Mouse (Mus musculus) 3134 (cell line): ENCODE results near the gene Zfp345.
"Not testable (repeated sequence)": the region's sequence is repeated elsewhere in the genome, so short reads cannot be mapped to it uniquely, and the experiment has no call there.

Experiments used
- DNase-seq: peaks from one replicate; pipeline ENCODE4 v3.0.0-alpha.2; 2011; ENCODE audit warnings: low spot score; ENCODE audit not compliant: insufficient read length; ENCODE audit errors: extremely low read depth

Zfp345 gene

DNA sequence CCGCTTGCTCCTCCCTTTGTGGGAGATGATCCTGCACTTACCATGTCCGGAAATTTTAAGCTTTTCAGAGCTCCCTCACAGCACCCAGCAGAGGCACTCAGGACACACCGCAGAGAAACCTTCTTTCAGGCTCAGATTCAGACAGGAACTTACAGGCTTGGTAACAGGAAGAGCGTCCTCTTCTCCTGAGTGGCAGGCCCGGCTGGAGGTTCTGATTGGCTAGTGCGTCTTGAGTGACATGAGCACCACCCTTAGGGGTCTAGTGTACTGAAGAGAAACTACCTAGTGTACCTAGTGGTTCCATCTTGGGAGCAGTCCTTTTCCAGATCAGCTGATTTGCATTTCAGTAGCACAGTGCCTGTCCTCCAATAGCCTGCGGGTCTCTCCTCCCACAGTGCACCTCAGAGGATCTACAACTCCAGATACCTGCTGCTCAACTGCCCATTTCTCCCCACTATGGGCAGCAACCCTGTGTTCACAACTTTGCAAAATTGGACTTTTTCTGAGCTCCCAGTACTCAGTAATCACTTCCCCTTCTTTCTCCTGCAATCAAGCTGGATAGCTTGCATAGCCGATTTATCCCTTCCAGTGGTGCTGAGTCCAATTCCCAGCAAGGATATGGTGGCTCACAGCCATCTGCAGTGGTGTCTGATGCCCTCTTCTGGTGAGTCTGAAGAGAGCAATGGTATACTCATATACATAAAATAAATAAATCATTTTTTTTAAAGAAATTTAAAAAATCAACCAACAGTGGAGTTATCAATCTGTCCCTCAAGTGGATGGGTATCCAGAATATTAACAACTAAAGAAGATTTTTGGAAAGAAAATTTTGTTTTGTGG lies at the start of gene Zfp345:
Zfp345 (minus strand) TSS at position 153 of the 840 bp plus-strand sequence.
- peak; percentile 61 for DNase-seq

DNA sequence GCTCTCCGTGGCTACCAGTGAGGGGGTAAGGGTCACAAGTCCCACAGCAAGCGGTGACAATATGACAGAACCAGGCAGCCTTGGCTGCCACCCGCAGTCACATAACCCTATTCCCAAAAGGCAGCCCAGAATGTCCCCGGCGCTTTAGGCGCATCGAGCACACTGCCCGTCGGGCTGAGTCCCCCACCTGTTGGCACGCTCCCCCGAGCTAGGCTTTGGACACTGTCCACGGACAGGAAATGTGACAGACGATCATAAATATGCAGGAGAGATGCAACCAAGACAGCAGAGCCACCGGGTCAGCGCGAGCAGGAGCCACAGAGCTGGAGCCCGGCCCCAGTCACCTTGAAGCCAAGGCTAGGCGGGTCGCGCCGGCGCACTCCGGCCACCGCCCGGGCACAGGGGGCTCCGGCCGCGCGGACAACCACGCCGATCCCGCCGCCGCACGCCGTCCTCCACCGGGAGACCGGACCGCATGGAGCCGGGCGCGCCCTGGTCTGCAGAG lies 40.9 kb upstream of the Zfp345 start:
- DNase-seq: peak; percentile 11

DNA sequence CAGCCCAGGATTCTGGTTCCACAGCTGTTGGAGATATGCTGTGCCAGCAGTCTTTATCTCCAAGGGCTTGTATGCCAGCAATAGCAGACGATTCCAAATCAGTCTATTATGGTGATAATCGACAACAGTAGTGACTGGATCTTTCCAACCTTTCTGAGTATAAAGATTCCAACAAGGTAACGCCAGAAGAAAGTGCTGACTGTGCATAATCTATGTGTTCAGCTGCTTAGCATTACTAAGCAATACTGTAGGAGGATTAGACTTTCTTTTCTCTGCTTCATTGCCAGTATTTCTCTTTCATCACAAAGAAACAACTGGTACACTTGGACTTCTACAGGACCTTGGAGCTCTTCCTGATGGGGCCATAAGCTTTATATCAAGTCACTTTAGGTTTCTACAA lies 27.9 kb upstream of the Zfp345 start:
- no peak for DNase-seq

DNA sequence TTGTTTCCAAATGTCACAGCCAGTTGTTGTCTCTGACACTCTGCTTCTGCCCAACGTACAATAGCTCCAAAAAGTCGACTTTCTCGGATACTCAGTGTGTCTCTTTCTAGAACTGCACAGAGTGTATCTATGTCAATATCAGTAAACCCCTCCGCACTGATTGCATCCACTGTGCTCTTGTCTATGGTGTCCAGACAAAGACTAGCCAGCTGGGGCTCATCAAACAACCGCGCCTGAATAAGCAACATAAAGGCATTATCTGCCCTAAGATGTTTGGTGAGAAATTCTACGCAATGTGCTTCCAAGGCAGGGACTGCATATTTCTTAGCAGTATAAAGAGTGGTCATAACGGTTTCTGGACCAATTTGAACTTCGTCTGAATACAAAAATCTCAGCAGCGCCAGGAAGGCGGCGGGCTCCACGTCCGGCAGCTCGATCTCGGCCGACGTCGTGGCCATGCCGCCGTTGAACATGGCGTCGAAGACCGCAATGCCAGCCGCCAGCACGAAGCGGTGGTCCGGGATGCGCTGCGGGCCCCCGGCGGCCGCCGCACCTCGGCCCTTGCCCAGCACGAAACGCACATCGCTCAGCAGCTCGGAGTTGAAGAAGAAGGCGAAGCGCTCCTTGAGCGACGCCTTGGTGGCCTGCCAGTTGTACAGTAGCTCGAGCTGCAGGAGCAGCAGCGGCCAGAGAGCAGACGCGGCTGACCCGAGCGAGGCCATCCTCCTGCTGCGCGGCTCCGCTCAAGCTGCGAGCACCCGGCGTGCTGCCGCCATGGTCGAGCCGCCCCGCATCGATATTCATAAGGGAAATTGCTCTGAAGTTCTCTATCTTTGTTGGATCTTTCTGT lies 15.5 kb upstream of the Zfp345 start:
- not testable (repeated sequence) for DNase-seq

DNA sequence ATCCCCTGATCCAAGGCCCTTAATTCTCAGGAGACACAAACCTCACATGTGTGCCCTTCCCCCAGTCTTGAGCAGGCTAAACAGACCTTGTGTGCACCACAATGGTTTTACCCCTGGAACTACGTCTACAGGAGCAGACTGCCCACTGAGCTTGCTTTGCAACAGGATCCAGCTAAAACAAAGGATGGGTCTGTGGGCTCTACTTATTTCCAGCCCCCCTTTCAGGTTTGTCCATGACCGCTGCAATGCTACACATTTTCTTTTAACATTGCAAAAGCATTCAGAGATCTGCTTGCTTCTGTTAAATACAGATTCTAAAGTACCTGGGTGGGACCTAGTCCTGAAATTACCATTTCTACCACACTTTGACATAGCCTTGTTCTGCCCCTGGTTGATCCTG lies 8.1 kb upstream of the Zfp345 start:
- DNase-seq: no peak

DNA sequence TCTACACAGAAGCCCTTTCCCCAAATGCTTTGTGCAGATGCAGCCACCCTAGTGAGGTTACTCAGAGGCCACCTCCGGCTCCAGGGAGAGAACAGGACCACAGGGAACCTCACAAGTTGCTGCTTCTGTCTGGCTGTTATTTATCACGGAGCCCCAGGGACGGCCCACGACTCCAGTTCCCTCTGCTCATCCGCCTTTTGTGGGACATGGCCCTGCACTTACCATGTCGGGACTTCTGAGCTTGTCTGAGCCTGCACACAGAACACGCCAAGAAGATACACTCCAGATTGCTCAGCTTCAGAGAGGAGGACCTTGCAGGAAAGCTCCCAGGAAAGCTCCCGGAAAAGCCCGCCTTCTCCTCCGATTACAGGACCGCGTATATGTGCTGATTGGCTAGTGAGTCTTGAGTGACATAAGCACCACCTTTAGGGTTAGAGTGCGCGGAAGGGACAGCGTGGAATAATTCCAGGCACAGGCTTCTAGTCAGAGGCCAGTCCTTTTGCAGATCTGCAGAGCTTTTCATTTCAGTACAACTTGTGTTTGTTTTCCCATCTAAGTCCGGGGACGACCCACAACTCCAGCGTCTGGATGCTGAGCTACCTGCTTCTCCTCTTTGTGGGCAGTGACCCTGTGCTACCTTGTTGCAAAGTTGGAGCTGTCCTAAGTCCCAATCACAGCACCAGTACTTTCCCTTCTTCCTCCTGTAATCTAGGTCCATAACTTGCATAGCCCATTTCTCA lies 33.5 kb downstream of the Zfp345 start, which contains the start of gene Zfp442:
Zfp442 (minus strand) TSS at position 307 of the 740 bp plus-strand sequence.
- peak; percentile 77 for DNase-seq

DNA sequence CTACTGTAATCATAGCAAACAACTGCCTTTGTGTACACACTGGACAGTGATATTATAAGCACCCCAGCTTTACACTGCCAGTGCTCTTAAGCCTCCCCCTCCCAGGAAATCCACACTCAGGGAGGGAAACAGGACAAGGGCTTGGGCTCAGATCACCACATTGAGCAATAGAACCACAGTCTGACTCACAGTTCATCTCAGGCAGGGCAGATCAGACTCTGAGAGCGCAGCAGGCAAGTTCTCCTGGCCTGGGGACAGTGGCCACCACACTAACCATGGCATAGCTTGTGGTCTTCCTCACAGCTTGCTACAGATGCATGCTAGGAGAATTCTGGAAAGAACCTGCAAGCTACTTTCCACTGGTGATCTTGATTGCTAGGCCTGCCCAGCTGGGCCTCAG lies 45.8 kb downstream of the Zfp345 start:
- DNase-seq: peak; percentile 38
